Mouse (Mus musculus): ENCODE data around the gene Dgkz.
A peak's percentile ranks its signal among the peaks of the same experiment; 100 is the strongest.

The Dgkz gene

DNA sequence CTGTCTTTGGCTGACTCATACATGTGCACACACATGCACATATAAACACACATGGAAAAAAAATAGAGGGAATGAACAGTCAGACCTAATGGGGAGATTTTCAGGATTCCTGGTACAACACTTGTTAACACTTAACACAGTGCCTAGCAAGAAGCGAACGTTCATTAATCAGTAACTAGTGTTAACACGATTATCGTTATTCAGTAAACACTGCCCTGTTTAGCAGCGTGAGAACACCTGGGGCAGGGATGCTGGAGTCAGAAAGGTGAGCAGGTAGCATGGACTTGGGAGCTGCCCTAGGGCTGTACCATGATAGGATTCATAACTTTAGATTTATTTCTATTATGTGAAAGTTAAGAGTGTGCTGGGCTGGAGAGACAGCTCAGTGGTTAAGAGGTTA, 20.3 kb upstream of the Dgkz start:
- DNase-seq (ENCODE audit: low read depth, low spot score), result no peak

DNA sequence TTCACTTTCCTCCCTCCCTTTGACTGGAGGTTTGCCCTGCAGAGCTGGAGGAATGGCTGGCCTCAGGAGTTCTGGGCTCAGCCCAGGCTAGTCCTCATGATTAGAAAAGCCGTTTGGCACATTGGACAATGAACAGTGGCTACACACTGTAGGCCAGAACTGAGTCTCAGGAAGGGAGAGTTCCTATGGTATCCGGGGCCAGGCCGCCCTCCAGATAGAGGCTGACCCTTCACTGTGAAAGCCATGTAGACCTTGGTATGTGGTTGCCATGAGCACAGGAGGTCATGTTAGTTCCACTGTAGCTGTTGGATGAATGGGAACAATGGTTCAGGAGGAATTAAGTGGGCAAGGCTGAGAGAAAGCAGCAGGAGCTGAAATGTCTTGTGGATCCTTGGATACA, 17.7 kb upstream of the Dgkz start:
- no peak for DNase-seq (ENCODE audit: low read depth, low spot score)

DNA sequence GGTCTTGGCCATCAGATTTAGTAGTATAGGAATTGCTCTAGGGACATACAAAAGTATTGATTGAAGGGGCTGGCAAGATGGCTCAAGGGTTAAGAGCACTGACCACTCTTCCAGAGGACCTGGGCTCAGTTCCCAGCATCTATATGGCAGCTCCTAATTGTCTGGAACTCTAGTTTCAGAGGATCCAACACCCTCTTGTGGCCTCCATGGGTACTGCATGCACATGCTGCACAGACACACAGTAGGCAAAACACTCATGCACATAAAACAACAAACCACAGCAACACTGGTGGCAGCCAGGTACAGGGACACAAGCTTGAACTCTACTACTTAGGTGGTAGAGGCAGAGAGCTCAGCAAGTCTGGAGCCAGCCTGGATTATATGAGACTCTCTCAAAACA, 14.1 kb upstream of the Dgkz start:
- DNase-seq (ENCODE audit: low read depth, low spot score), result no peak

DNA sequence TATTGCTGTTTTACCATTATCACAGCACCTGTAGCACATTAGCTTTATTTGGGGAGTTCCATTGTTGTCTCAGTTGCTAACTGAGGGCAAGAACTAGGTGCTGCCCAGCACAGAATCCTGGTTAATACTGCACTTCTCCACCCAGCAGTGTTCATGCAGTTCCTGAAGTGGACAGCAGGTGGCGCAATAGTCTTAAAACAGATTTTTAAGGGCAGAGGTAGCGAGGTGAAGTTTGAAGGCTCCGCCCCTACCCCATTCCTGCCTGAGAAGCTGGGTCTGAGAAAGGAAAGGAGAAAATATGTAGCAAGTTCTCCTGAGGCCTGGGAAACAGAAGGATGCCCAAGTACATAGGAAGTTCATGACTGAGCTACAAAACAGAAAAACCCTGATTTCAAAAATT, 11.9 kb upstream of the Dgkz start:
- DNase-seq (ENCODE audit: low read depth, low spot score), result peak; percentile 54

DNA sequence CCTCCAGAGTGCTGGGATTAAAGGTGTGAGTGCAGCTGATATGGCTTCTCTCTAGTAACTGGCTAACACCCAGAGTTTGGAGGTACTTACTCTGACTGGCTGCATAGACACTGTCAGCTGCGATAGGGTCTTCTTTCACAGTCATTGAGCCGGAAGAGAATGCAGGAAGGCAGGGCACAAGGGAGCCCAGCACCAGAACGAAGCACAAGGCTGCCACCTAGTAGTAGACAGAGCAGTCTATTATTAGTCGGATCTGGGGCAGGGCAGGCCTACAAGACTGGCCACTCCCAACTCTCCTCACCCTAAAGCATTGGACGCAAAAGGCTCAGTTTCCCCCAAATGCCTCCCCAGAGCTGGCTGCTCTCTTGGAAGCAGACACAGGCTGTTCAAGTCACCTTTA, 10.4 kb upstream of the Dgkz start:
- DNase-seq (ENCODE audit: low read depth, low spot score), result no peak

DNA sequence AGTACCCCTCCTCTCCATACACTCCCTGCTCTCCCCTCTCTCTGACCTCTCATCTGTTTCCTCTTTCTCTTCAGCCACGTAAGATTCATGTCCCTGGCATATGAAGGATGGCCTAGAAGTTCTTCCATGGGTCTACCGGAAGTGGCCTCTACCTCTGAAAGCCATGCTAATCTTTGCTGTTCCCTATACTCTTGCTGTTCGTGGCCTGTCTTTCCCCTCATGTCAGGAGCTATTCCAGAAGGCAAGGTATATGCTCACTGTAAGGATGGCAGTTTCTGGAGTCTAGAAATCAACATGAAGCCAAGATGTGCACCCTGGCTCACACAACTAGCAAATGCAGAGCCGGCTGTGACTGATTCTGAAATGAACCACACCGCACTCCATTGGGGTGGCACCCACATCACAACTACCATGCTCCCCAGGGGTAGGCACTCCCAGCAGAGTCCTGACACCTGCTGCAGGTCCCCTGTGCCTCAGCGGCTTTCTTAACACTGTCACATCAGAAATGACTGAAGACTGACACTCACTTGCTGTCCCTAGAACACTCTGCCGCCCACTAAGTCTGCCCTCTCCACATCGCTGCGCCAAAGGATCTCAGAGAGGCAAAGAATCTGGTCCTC, 9.4 kb upstream of the Dgkz start:
- DNase-seq (ENCODE audit: low read depth, low spot score), result no peak

DNA sequence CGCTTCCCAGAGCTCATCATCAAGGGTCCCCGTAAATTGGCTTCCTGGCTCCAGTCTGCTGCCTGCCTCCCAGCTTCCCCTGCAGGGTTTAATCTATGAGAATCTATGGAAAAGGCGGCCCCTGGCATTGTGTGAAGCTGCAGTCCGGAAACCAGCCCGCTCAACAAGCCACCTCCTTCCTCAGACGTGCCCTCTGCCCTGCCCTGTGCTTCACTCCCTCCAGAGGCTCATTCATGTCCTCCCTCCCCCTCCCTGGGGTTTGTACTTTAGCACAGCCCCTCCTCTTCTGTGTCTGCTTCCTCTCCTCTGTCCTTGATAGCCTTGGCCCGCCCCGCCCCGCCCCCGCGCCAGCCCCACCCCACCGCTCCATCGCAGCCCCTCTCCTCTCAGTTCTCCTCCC, 8.8 kb upstream of the Dgkz start:
- DNase-seq (ENCODE audit: low read depth, low spot score), result no peak

DNA sequence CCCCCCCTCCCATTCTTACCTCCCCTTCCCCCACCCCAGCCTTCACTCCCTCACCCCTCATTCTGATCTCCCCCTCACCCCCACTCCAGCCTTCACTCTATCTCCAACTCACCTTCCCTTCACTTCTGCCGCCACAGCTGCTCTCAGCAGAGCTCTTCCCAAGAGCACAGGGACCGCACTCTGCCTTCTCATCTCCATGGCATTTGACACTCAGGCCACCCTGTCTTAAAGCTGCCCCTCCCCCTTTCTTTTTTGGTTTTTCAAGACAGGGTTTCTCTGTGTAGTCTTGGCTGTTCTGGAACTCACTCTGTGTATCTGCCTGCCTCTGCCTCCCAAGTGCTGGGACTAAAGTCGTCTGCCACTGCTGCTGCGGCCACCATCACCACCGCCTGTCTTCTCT, 5.2 kb upstream of the Dgkz start:
- no peak for DNase-seq (ENCODE audit: low read depth, low spot score)

DNA sequence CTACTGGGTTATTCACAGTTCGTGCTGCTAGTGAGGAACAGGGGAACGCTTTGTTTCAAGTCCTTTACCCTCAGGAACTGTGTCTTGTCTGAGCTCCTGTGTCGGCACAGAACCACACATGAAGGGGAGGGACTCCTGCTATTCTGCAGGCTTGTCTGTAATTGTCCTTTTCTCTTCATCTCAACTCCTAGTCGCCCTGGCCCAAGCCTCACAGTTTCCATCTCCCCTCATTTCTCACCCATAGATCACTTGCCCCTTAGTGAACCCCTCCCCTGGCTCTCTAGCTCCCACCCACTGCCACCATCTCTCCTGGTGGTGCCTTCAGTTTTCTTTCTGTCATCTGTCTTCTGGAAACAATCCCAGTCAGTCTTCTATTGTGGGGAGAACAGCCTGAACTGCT, 4.6 kb upstream of the Dgkz start:
- DNase-seq (ENCODE audit: low read depth, low spot score), result no peak

DNA sequence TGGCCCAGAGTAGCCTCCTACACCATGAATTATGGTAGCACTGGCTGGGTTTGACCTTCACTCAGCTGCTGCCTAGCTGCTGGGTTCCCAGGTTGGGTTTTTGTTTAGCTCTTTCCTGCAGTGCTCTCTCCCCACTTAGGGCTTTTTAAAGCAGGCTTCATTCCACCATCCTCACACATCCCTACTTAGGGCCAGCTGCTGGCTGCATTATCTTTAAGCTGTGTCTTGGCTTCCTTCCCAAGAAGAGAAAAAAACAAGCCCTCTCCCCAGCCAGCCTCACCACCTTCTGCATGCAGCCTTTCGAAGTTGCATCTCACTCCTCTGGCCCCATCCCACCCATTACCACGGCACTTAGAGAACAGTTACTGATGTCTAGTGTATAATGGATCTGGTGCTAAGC, 2.9 kb upstream of the Dgkz start:
- no peak for DNase-seq (ENCODE audit: low read depth, low spot score)

DNA sequence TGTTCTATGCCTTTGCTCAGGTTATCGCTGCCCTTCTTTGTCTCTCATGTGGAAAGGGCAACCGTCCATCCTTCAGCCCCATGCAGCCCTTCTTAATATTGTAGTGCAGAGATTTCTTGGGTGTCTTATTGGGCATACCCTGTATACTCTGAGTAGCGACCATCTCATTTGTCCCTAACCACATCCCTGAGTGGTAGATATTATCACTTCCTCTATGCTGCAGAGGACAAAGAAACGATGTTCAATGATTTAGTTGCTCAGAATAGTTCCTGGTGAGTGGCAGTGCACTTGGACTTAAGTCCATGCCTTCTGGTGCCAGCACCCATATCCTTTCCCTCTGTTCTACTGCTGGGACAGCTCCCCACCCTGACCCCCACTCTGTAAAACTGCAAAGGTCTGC, 2.3 kb upstream of the Dgkz start:
- DNase-seq (ENCODE audit: low read depth, low spot score), result no peak

DNA sequence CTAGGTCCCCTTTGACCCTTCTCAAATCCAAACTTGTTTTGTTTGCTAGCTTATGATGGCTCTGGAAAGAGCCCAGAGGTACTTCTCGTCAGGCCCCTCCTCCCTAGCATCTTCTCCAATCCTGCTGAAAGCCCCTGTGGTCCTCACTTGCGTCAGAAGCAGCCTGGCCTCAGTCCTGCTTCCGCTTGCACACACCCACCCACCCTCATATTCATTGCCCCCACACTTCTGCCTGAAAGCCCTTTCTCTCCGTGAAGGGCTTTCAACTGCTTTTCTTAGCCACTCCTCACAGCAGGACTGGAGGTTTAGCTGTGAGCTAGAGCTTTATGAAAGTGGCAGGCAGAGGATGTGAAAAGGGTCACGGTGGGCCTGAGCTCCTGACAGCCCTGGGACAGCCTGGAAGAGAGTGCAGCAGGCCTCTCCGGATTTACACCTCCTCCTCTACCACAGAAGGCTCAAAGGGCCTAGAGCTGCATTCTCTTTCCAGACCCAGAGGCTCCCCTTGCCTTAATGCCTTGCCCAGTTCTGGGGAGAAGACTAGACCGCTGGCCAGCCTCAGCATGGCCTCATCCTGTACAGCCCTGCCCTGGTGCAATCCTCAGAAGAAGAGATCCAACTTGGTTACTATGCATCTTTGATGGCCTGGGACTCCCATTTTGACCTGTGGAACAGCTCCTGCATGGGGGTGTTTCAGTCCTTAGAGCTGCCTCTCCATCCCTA, 2.1 kb downstream of the Dgkz start:
- no peak for DNase-seq (ENCODE audit: low read depth, low spot score)

DNA sequence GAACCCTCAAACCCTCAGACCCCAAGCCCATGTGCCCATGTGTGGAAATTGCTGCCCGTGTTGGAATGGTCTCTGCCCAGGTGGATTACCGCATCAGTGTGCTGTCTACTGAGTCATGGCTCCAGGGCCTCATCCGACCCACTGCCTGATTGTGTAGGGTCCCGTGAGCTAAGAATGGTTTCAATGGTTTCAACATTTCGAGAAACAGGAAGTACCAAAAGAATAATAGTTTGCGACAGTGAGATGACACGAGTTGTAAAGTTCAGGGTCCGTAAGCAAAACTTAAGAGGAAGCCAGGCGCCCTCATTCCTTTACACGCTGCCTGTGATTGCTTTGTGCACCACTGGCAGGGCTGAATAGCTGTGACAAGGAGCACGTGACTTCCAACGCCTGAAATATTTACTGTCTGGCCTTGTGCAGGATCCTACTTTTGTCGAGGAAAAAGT, 3.5 kb downstream of the Dgkz start:
- no peak for DNase-seq (ENCODE audit: low read depth, low spot score)

DNA sequence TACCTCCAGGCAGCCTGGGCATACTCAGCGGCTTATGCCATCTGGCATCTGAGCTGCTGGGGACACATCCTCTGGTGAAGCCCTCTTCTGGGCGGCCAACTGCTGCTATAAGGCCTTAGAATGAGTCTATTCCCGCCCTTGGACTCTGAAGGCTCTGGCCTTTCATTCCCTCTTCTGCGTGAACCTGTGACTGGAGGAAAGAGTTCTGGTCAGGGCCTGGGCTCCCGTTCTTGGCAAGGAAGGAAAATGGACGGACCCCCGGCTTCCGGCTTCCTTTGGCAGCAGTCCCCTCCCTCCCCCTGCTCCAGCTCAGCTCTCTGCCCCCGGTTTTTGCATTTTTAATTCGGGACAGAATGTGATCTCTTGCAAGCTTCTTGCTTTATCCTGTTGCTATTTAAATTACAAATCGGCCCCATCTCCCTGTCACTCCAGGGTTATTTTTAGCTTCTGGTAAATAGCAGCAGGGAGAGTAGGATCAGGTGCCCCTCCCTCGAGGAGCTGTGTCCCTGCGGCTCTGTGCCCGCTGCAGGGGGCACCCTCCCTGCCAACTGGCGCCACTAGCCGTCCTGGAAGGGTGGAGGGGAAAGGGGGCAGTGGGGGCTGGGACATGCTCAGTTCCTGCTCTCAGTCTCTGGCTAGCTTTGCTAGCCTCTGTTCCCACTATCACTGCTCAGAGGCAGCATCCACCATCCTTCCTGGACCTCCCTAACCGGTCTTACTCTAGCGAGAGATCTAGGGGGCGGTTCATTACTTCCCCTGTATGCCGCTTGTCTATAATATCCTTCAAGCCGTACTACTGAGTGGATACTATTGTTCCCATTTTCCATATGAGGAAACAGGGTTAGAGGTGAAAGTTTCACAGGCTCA, 4.2 kb downstream of the Dgkz start:
- DNase-seq (ENCODE audit: low read depth, low spot score), result no peak

DNA sequence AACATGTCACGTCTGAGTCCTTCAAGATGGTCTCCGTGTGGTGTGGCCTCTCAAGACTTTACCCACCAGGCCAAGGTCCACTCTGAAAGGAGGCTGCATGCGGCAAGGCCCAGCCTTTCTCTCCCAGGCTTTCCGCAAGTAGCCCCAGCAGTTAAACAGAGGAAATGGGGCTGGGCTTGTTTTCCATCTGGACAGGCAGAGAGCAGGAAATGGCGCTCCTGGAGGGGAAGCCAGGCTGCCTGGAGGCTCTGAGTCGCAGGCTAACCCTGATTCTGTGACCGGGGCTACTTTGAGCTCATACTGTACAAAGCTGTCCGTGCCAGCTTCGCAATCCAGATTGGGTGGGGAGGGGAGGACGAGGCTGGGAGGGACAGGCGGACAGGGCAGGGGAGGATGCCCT, 7.7 kb downstream of the Dgkz start:
- no peak for DNase-seq (ENCODE audit: low read depth, low spot score)

DNA sequence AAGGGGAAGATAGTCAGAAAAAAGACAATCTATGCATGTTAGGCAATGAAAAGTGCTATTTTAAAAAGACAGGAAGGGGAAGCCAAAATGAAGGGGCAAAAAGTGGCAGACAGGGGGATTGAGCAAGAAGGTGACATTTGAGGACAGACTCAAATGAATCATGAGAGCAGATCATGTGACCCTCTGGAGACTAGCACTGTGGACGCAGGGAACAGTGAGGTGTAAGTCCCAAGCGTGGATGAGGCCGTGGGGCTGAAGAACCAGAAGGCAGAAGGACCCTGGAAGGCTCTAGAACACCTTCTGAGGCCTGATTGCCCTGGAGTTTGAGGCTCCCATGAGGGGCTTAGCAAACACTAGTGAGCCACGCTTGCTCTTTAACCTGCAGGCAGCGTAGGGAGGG, 9.3 kb downstream of the Dgkz start:
- no peak for DNase-seq (ENCODE audit: low read depth, low spot score)

DNA sequence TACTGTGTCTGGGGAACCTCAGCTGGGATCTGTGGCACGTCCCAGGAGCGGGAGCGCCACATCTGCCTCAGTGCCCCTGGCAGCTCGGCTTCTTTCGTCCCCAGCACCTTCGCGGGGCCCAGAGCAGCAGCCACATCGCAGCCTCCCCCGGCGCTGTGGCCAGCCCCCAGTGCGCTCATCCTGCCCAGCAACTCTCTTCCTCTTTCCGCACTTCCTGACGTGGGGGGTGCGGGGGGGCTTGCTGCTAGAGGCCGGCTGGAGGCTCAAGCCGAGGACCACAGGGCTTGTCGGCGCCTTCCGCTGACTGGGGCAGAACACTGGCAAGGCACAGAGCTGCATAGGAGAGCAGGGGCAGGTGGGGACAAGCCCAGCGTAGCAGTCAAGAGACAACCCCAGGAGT, 10.2 kb downstream of the Dgkz start:
- no peak for DNase-seq (ENCODE audit: low read depth, low spot score)

DNA sequence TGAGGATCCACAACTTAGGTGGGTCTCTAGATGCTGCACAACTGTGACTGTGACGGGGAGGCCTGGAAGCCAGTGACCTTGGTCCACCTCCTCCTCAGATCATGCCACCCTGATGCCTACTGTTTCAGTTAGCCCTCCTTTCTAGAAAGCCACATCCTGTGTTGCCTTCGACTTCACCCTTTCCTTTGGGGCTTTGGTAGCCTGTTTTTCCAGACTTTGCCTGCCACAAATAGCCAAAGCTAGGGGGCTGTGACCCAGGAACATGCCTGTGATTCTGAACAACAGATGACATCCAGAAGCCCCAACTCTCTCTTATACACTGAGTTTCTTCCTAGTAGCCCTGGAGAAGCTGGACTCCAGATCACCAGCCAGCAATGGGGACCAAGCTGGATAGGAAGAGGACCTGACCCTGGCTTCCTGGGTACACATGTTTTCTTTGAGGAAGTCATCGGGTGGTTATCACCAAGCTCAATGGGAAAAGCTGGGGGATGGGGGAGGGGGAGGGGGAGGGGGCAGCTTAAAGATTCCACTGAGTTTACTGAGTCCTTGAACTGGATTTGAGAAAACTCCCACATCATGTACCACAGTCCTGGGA, 11.0 kb downstream of the Dgkz start:
- DNase-seq (ENCODE audit: low read depth, low spot score), result no peak

DNA sequence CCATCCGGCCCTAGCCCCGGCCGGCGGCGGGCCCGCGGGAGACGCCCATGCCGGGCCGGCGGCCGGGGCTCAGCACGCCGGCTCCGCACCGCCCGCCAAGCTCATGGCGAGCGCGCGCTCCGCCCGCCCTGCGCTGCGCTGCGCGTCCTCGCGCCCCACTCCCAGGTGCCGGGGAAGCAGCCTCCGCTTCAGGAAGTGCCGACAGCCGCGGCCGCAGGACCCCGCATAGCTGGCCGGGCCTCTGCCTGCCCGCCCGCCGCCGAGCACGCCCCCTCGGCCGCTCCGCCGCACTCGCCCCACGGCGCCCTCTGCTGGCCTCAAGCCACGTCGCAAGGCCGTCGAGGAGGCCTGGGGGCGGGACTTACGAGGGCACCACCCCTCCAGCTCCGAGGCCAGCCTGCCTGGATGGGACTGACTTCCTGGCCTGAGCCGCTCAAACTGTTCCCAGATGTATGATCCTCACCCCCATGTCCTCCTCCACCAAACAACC, 12.2 kb downstream of the Dgkz start:
- DNase-seq (ENCODE audit: low read depth, low spot score), result peak; percentile 75

DNA sequence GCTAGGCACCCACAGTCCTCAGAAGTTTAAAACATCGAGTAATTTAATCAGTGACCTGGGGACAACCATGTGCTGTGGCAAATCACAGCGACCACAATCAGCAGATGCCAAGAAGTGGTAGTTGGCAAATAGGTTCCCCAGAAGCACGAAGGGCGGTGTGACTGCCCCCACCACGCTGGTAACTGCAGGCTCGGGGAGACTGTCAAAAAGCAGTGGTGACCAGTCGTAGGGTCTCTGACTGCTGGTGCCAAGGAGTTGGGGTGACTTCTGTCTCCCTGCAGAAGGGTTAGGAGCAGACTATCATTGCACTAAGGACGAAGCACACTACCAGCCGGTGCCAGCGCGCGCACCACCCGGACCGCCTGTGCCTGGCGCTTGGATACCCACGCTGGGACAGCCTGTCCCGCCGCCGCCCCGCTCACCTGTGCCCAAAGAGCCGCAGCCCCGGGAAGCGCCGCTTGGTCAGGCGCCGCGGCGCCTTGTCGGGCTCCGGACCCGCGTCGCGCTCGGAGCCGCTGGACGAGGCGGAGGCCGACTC, 12.7 kb downstream of the Dgkz start:
- no peak for DNase-seq (ENCODE audit: low read depth, low spot score)

DNA sequence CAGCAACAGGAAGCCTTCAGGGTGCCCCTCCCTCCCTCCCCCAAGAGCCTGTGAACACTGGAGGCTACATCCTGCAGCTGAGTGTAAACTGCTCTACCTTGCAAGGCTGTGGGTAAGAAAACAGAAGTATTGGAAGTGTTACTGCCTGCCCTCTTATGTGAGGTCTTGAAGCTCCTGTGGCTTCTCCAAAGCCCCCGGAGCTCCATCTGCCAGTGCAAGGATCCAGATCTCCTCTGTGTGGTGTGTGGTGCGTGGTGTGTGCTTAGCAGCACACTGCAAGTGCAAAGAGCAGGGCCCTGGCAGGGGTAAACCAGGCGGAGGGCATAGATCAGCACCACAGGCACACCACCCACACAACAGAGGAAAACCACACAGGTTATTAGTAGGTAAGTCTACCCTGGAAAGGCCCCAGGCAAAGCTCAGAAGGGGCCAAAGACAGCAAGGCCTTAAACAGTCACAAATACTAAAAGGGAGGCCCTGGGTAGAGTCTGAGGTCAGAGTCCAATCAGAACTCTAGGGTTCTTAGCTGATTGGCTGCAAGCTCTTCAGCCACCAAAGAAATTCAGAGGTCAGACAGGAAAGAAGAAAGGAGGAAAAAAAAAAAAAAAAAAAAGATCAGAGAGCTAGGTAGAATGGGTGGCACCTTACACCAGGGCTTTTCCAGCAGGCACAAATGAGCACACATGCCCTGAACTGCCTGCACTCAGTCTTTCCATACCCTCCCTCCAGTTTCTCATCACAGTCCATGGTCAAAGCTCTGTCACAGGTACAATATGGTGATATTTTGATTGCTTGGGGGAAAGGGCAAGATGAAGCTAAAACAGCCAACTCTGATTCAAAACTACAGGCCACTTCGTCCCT, 13.5 kb downstream of the Dgkz start:
- DNase-seq (ENCODE audit: low read depth, low spot score), result no peak
